Mouse (Mus musculus) small intestine, adult 2 months (tissue): ENCODE measurements around the gene Rab29.

ENCODE experiments used
- CTCF ChIP-seq: fragments of 200-500 bp; IDR thresholded peaks from 2 replicates; pipeline ENCODE4 v1.5.1; 2012; ENCODE audit warnings: low read depth, mild to moderate bottlenecking, control low read depth, inconsistent platforms, low read length, moderate library complexity, mixed read lengths; ENCODE audit not compliant: insufficient replicate concordance, insufficient read length; ENCODE audit errors: extremely low read depth
- POLR2A ChIP-seq: fragments of 200-500 bp; IDR thresholded peaks from 2 replicates; pipeline ENCODE4 v1.6.1; 2012; ENCODE audit warnings: low read depth, mild to moderate bottlenecking, control low read depth, inconsistent platforms, low read length, moderate library complexity

- TF ChIP-seq CTCF: peak; percentile 90; the same call in 1 of the 2 replicates
- TF ChIP-seq POLR2A: no peak; the same call in 1 of the 2 replicates
Measured at GRCm38 (mm10) chr1:131867093-131867945, at the start of gene Rab29.
